Mouse (Mus musculus) kidney, adult 2 months (tissue): ENCODE data around the gene B230217C12Rik.

Source experiments
- CTCF ChIP-seq: fragments of 200-500 bp; conservative IDR thresholded peaks from 2 replicates; pipeline ENCODE4 v1.5.1; 2011; ENCODE audit warnings: low read depth, mild to moderate bottlenecking, control low read depth, low read length, moderate library complexity, mixed read lengths; ENCODE audit not compliant: insufficient read depth, insufficient read length
- POLR2A ChIP-seq: fragments of 200-500 bp; IDR thresholded peaks from one replicate; pipeline ENCODE4 v1.6.1; 2011; ENCODE audit warnings: low read depth, low read length, control low read depth

DNA sequence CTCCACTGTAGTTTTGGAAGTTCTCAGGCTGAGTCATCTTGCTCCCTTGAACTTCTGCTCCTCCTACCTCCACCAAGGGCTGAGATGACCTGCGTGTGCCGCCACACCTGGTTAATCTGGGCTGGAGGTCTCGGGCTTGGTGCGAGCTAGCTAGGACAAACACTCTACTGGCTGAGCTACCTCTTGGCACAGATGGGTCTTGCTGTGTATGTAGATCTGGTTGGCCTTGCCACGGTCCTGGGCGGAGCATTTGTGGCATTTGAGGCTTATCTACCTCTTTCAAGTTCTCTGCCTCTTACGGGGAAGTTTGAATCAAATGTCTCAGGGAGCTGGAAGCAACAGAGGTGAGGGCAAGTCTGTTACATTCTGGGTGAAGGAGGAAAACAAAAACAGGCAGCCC lies 30.2 kb upstream of the B230217C12Rik start:
- no peak for TF ChIP-seq CTCF
- TF ChIP-seq POLR2A = no peak
